Mouse (Mus musculus) kidney, adult 2 months (tissue): Measurements from ENCODE around the gene Atl2.

Experiments
- CTCF ChIP-seq: fragments of 200-500 bp; conservative IDR thresholded peaks from 2 replicates; pipeline ENCODE4 v1.5.1; 2011; ENCODE audit warnings: low read depth, mild to moderate bottlenecking, control low read depth, low read length, moderate library complexity, mixed read lengths; ENCODE audit not compliant: insufficient read depth, insufficient read length
- POLR2A ChIP-seq: fragments of 200-500 bp; IDR thresholded peaks from one replicate; pipeline ENCODE4 v1.6.1; 2011; ENCODE audit warnings: low read depth, low read length, control low read depth

DNA sequence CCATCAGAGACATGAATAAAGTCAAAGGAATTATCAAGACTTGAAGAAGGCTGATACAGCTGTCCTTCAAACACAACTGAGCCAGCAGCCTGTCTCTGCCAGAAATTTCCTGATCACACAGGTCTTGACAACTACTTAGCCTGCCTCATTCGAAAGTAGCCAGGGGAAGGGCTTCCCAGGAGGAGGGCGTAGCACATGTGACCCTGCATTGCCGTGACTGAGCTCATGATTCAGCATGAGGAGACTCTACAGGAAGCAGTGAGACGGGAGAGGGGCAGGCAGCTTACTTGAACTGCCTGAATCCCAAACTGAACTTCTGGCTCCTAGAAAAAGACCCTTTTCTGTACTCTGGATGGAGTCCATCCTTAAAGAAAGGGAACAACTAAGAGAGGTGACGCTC, 46.5 kb upstream of the Atl2 start:
- TF ChIP-seq POLR2A (no peak), CTCF (no peak)
